Mouse (Mus musculus) embryonic fibroblast, embryonic 13.5 days (primary cell): Measurements from ENCODE around the gene Polr3b.

Experiments used
- CTCF ChIP-seq: IDR thresholded peaks from 2 replicates; pipeline ENCODE4 v1.5.1; 2011; ENCODE audit warnings: mild to moderate bottlenecking, control low read depth, low read length, moderate library complexity, borderline replicate concordance; ENCODE audit not compliant: insufficient read depth
- POLR2A ChIP-seq: IDR thresholded peaks from 2 replicates; pipeline ENCODE4 v1.6.1; 2011; ENCODE audit warnings: low read depth, mild to moderate bottlenecking, control low read depth, low read length, moderate library complexity

GRCm38 (mm10) chr10:84710192-84710591 is 88.1 kb downstream of the Polr3b start:
- TF ChIP-seq POLR2A: no peak
- TF ChIP-seq CTCF: no peak
